Mouse (Mus musculus) small intestine, adult 2 months (tissue): ENCODE results near the gene Aldh1a2. TPM values are rescaled to one million over a fixed set of nuclear protein-coding genes. Genes with fewer than 3 reads are reported as not detected.

Experiments used
- H3K27ac ChIP-seq: fragments of 200-500 bp; 2 replicates; pipeline ENCODE4 v1.5.1; 2012; ENCODE audit warnings: low read depth, low read length, control low read depth, inconsistent platforms; ENCODE audit not compliant: insufficient read depth
- H3K27me3 ChIP-seq: fragments of 200-500 bp; 2 replicates; pipeline ENCODE4 v1.6.1; 2012; ENCODE audit warnings: mild to moderate bottlenecking, moderate library complexity, low read length, inconsistent platforms; ENCODE audit not compliant: control insufficient read depth, insufficient read depth
- H3K36me3 ChIP-seq: fragments of 200-500 bp; 2 replicates; pipeline ENCODE4 v1.6.1; 2012; ENCODE audit warnings: mild to moderate bottlenecking, low read length, control low read depth, inconsistent platforms; ENCODE audit not compliant: control insufficient read depth, insufficient read depth
- H3K4me1 ChIP-seq: fragments of 200-500 bp; 2 replicates; pipeline ENCODE4 v1.6.1; 2012; ENCODE audit warnings: low read length, inconsistent platforms, mixed read lengths; ENCODE audit not compliant: control insufficient read depth, insufficient read depth, insufficient read length
- H3K4me3 ChIP-seq: fragments of 200-500 bp; 2 replicates; pipeline ENCODE4 v1.5.1; 2012; ENCODE audit warnings: low read depth, mild to moderate bottlenecking, control low read depth, inconsistent platforms, low read length, moderate library complexity
- CTCF ChIP-seq: fragments of 200-500 bp; IDR thresholded peaks from 2 replicates; pipeline ENCODE4 v1.5.1; 2012; ENCODE audit warnings: low read depth, mild to moderate bottlenecking, control low read depth, inconsistent platforms, low read length, moderate library complexity, mixed read lengths; ENCODE audit not compliant: insufficient replicate concordance, insufficient read length; ENCODE audit errors: extremely low read depth
- POLR2A ChIP-seq: fragments of 200-500 bp; IDR thresholded peaks from 2 replicates; pipeline ENCODE4 v1.6.1; 2012; ENCODE audit warnings: low read depth, mild to moderate bottlenecking, control low read depth, inconsistent platforms, low read length, moderate library complexity
- WGBS: fragments of 180-500 bp; shearing (Covaris S2); methylation state at CpG from one replicate; pipeline ENCODE4 v1.1.7; 2018; 5-methylcytosine and 5-hydroxymethylcytosine counted together
- polyA plus RNA-seq: library from polyadenylated mRNA; depleted of rRNA; stranded (reverse); fragments of >200 nt; gene quantifications from 2 replicates; pipeline ENCODE4 v1.2.3, GENCODE M21; 2012; rRNA removed

The Aldh1a2 gene
- polyA plus RNA-seq, 1 experiment = 6.2 TPM

DNA sequence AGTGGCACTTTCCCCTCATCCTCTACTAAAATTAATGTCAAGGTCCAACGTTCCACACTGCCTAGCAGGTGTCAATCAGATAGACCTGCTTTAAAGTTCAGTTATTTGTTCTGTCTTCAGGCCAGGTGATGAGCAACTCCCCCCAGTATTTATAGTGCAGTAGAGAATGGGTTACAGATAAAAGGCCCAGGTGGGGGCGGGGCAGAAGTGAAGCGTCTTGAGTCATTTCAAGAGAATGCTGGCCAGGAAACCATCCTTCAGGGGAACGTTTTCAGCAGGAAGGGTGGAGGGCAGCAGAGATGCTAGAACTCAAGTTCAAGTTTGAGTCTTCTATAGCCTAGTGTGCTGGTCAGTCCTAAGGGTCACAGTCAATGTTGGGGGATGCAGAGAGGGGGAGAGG is 121.1 kb downstream of the Aldh1a2 start:
- H3K27ac ChIP-seq = no peak overlapping the region
- no peaks in the 10 kb centered on the region for H3K27me3 ChIP-seq
- no peak overlapping the region for H3K4me3 ChIP-seq
- TF ChIP-seq CTCF (no peak), POLR2A (no peak)
- H3K4me1 ChIP-seq = no peaks in the 10 kb centered on the region
- WGBS = 24% methylated on average over 4 of the region's 4 CpGs
- H3K36me3 ChIP-seq = no peaks in the 10 kb centered on the region

DNA sequence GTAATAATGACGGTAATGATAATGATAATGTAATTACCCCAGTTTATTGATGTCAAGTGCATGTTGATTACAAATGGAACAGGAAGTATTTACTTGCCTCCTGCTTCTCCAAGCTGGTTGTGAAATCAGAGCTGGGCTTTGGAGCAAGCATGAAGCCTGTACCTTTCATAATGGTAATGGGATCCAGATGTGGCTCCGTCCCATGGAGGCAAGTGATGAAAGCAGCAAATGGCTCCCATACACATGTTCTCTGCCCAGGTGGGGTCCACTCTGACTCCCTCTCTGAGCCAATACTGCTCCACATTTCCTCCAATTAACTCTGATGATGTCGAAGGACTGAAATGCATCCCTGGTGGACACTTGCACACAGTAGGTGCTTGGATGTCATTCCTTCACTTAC is 121.8 kb downstream of the Aldh1a2 start:
- no peaks in the 10 kb centered on the region for H3K36me3 ChIP-seq
- no peaks in the 10 kb centered on the region for H3K27me3 ChIP-seq
- TF ChIP-seq CTCF (no peak), POLR2A (no peak)
- 76% methylated on average over 3 of the region's 3 CpGs for WGBS
- H3K4me1 ChIP-seq = no peaks in the 10 kb centered on the region
- H3K27ac ChIP-seq = no peak overlapping the region
- H3K4me3 ChIP-seq = no peak overlapping the region

DNA sequence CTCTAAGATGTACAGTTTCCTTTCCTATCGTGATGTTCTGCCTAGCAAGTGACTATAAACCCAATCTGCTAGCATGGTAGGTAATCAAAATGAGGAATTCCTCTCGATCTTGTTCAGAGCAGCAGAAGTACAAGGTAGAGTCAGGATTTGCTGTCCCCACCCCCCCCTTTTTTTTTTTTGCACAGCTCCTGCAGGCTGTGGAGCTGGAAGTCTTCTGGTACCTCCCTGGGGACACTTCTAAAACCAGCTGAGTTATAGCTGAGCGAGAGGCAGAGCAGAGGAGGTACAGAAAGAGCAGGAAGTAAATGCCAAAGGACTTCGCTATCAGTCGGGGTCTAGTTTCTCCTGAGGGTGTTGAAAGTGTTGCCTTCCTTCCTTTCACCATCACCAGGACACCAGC is 124.5 kb downstream of the Aldh1a2 start:
- Histone ChIP-seq H3K4me3 (no peak overlapping the region), H3K4me1 (no peaks in the 10 kb centered on the region), H3K27me3 (no peaks in the 10 kb centered on the region), H3K27ac (no peak overlapping the region), H3K36me3 (no peaks in the 10 kb centered on the region)
- 53% methylated on average over 5 of the region's 5 CpGs for WGBS
- TF ChIP-seq POLR2A (no peak), CTCF (no peak)

Other genes with a start within 250 kb of the Aldh1a2 start
- gene Aqp9, start 47.1 kb upstream of the Aldh1a2 start, polyA plus RNA-seq = 0.06 and 0.10 TPM in 2 replicates